ENCODE assay signal across 31 mouse cellular contexts in the genomic region with DNA sequence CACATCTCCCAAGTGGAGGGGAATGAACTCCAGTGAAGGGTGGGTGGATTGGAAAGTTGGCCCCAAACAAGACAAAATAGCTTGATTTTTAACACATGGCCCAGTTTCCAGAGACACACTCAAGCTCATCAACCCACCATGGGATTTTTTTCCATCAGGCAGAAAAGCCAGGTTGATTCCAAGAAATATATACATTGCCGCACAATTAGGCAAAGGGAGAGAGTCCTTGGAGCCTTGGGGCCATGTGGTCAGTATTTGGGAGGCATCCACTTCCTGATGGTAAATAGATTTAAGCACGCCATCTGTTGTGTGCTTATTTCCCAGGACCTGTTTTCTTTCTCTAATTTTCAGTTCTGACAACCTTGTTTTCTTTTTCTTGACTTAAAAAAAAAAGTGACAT. TPM values are rescaled to one million over a fixed set of nuclear protein-coding genes. Genes with fewer than 3 reads are reported as not detected.
A peak's percentile ranks its signal among the peaks of the same experiment; 100 is the strongest.
DNase-seq lines count a peak whose midpoint lies in the region; ATAC-seq and TF ChIP-seq lines count a peak whose summit lies in the region.
"Had no signal": no experiment of that assay in that cellular context is flagged by ENCODE, and none has a peak within 500 bp of the region (broad histone marks: within the 10 kb centered on the region; RNA-seq: fewer than 3 reads in every experiment).

No protein-coding gene starts in this region.

- H3K27ac ChIP-seq in stomach, embryonic 14.5 days (ENCODE audit: low read length) = peak overlapping the region; percentile 72; the same call in 1 of the 2 replicates
- H3K27ac ChIP-seq in stomach, postnatal 0 days (replicated peaks) = no peak overlapping the region
- H3K27ac ChIP-seq in limb, embryonic 10.5 days = peak overlapping the region; percentile 73
- H3K27ac ChIP-seq: forebrain, embryonic 10.5 days; forebrain, embryonic 15.5 days; heart, embryonic 10.5 days; heart, embryonic 15.5 days; hindbrain, embryonic 12.5 days; hindbrain, postnatal 0 days; kidney, postnatal 0 days; liver, embryonic 14.5 days; macrophage; midbrain, embryonic 15.5 days had no signal

- H3K9ac ChIP-seq in stomach, embryonic 14.5 days (replicated peaks; ENCODE audit: low read depth, low read length) = no peak overlapping the region
- no peak overlapping the region for H3K9ac ChIP-seq in stomach, postnatal 0 days (ENCODE audit: low read length)
- H3K9ac ChIP-seq: forebrain, embryonic 15.5 days; heart, embryonic 15.5 days; hindbrain, embryonic 12.5 days; liver, embryonic 14.5 days; midbrain, embryonic 15.5 days had no signal

- no peak for TF ChIP-seq EP300 in stomach, postnatal 0 days (optimal IDR thresholded peaks at IDR 0.05)

- TF ChIP-seq CTCF in stomach, postnatal 0 days (IDR thresholded peaks at IDR 0.05; ENCODE audit: low read depth) = no peak

- WGBS in stomach, embryonic 14.5 days = 54% methylated on average over 2 of the region's 2 CpGs
- 56% methylated on average over 2 of the region's 2 CpGs for WGBS in stomach, postnatal 0 days
- WGBS in limb, embryonic 10.5 days = 68% methylated on average over 2 of the region's 2 CpGs

- peak; percentile 66; the same call in 1 of the 2 replicates for ATAC-seq in stomach, embryonic 14.5 days (ENCODE audit: insufficient number of reproducible peaks, insufficient read depth, low FRiP score, low read depth)
- no peak for ATAC-seq in stomach, postnatal 0 days (ENCODE audit: low FRiP score, low TSS enrichment)
- ATAC-seq in inflammation-experienced regulatory T-cells, adult 6 months = no peak
- ATAC-seq: forebrain, embryonic 15.5 days; hindbrain, postnatal 0 days; midbrain, embryonic 15.5 days; Patski had no signal

- no peak overlapping the region for H3K4me3 ChIP-seq in stomach, embryonic 14.5 days (ENCODE audit: low read depth, low read length)
- H3K4me3 ChIP-seq in stomach, postnatal 0 days (ENCODE audit: low read depth, low read length) = no peak overlapping the region
- H3K4me3 ChIP-seq in limb, embryonic 10.5 days = no peak overlapping the region
- H3K4me3 ChIP-seq: forebrain, embryonic 10.5 days; forebrain, embryonic 15.5 days; heart, embryonic 10.5 days; heart, embryonic 15.5 days; hindbrain, embryonic 12.5 days; midbrain, embryonic 15.5 days had no signal

- no peak overlapping the region for H3K4me2 ChIP-seq in stomach, embryonic 14.5 days (replicated peaks; ENCODE audit: low read depth, low read length)
- no peak overlapping the region for H3K4me2 ChIP-seq in stomach, postnatal 0 days (replicated peaks; ENCODE audit: low read depth)
- H3K4me2 ChIP-seq: forebrain, embryonic 15.5 days; heart, embryonic 15.5 days; hindbrain, embryonic 12.5 days; midbrain, embryonic 15.5 days had no signal

- H3K4me1 ChIP-seq in stomach, embryonic 14.5 days (ENCODE audit: control insufficient read depth, insufficient read depth, low read length) = peaks cover 13% of the 10 kb centered on the region; the same call in 1 of the 2 replicates
- H3K4me1 ChIP-seq in stomach, postnatal 0 days (replicated peaks; ENCODE audit: control insufficient read depth, insufficient read depth) = no peaks in the 10 kb centered on the region
- H3K4me1 ChIP-seq in limb, embryonic 10.5 days = peaks cover 44% of the 10 kb centered on the region

- no peaks in the 10 kb centered on the region for H3K9me3 ChIP-seq in stomach, embryonic 14.5 days (ENCODE audit: control insufficient read depth, low read depth, low read length)
- no peaks in the 10 kb centered on the region for H3K9me3 ChIP-seq in stomach, postnatal 0 days (ENCODE audit: control insufficient read depth, low read length)
- H3K9me3 ChIP-seq in limb, embryonic 10.5 days (replicated peaks) = no peaks in the 10 kb centered on the region; the same call in 1 of the 2 replicates
- H3K9me3 ChIP-seq: forebrain, embryonic 15.5 days; G1E; heart, embryonic 10.5 days; heart, embryonic 15.5 days; hindbrain, embryonic 12.5 days; midbrain, embryonic 15.5 days had no signal

- peak; percentile 11 for DNase-seq in cerebellum, adult 9-11 months
- DNase-seq in cerebellum, adult 18-20 months = no peak
- no peak for DNase-seq in stomach, postnatal 0 days (ENCODE audit: low spot score)
- no peak for DNase-seq in limb, embryonic 10.5 days (ENCODE audit: low spot score)
- no peak for DNase-seq in right cerebral cortex, adult 18-20 months
- DNase-seq in layer of hippocampus, adult 8-10 months (ENCODE audit: low spot score in 2 of 2) = no peak
- DNase-seq: adrenal gland, postnatal 10 days; cerebellum, adult 11-12 months; embryo, embryonic 11 days; gastrocnemius, postnatal 25 days; kidney, adult 18-20 months; layer of hippocampus, adult 9-11 months; liver; lung, adult 2 months; lung, postnatal 10 days; spleen, adult 18-20 months had no signal

- no peaks in the 10 kb centered on the region for H3K36me3 ChIP-seq in stomach, embryonic 14.5 days (ENCODE audit: control insufficient read depth, insufficient read depth, low read length)
- H3K36me3 ChIP-seq in stomach, postnatal 0 days (ENCODE audit: control insufficient read depth, insufficient read depth, low read length) = no peaks in the 10 kb centered on the region
- peaks cover 4% of the 10 kb centered on the region; the same call in 1 of the 2 replicates for H3K36me3 ChIP-seq in limb, embryonic 10.5 days
- H3K36me3 ChIP-seq: forebrain, embryonic 10.5 days; forebrain, embryonic 15.5 days; G1E; heart, embryonic 10.5 days; heart, embryonic 15.5 days; hindbrain, embryonic 12.5 days; midbrain, embryonic 15.5 days had no signal

- no peaks in the 10 kb centered on the region for H3K27me3 ChIP-seq in stomach, embryonic 14.5 days (ENCODE audit: control insufficient read depth, insufficient read depth, low read length)
- no peaks in the 10 kb centered on the region for H3K27me3 ChIP-seq in stomach, postnatal 0 days (ENCODE audit: control insufficient read depth, insufficient read depth, low read length)
- no peaks in the 10 kb centered on the region for H3K27me3 ChIP-seq in limb, embryonic 10.5 days (ENCODE audit: low read depth, poor library complexity, severe bottlenecking)
- H3K27me3 ChIP-seq: forebrain, embryonic 15.5 days; heart, embryonic 15.5 days; hindbrain, embryonic 12.5 days; midbrain, embryonic 15.5 days; Patski had no signal

RNA-seq across cellular contexts. Expression of gene Usp29, which starts 57.7 kb away (rescaled TPM):
- polyA plus RNA-seq in stomach, embryonic 14.5 days (2014; fragmentation: Nextera tagmentation; extraction: Ambion mirVana) = 9.1 TPM in 2 replicates
- 1.0 and 1.4 TPM in 2 replicates for polyA plus RNA-seq in stomach, postnatal 0 days (2015; fragmentation: Nextera tagmentation; extraction: Ambion mirVana)
- 25.1 and 25.4 TPM in 2 replicates for polyA plus RNA-seq in limb, embryonic 10.5 days (2016; fragmentation: Nextera tagmentation; extraction: Ambion mirVana)
- 10 to 100 TPM; 27.6 to 36.3 (median 30.6) TPM for total RNA-seq in layer of hippocampus, adult 8-10 months (2022)
- under 1 TPM in 1 of 3 experiments, not detected in 2; 0.15 TPM for polyA plus RNA-seq in inflammation-experienced regulatory T-cells, adult 6 months (2017; shearing (Covaris generic))
- total RNA-seq: neutrophil, adult 5-6 weeks had no signal
- polyA plus RNA-seq: macrophage had no signal

RNA-seq across cellular contexts. Expression of gene Peg3, which starts 57.9 kb away (rescaled TPM):
- 210 and 239 TPM in 2 replicates for polyA plus RNA-seq in stomach, embryonic 14.5 days (2014; fragmentation: Nextera tagmentation; extraction: Ambion mirVana)
- 26.0 and 26.8 TPM in 2 replicates for polyA plus RNA-seq in stomach, postnatal 0 days (2015; fragmentation: Nextera tagmentation; extraction: Ambion mirVana)
- 378 and 427 TPM in 2 replicates for polyA plus RNA-seq in limb, embryonic 10.5 days (2016; fragmentation: Nextera tagmentation; extraction: Ambion mirVana)
- total RNA-seq in layer of hippocampus, adult 8-10 months (2022) = 100 to 1,000 TPM; 161 to 238 (median 189) TPM
- not detected for polyA plus RNA-seq in inflammation-experienced regulatory T-cells, adult 6 months (2017; shearing (Covaris generic))
- total RNA-seq: neutrophil, adult 5-6 weeks had no signal
- polyA plus RNA-seq: macrophage had no signal

Comparison
In these comparisons a context has a peak if more than half of its experiments do, and no peak if none do; other contexts are left out.
1. RNA of gene Peg3, which starts 57.9 kb away (polyA plus RNA-seq): 378 to 427 TPM in limb, embryonic 10.5 days, 210 to 239 TPM in stomach, embryonic 14.5 days and 26.0 to 26.8 TPM in stomach, postnatal 0 days; not detected in inflammation-experienced regulatory T-cells, adult 6 months; every median in the first group is over 10 times any median in the second.